Mouse (Mus musculus) erythroblast, embryonic 14.5 days (primary cell): ENCODE data around the gene Yju2.

ENCODE experiments used
- GATA1 ChIP-seq: IDR thresholded peaks from 2 replicates; pipeline ENCODE4 v1.6.1; 2012; ENCODE audit warnings: low read length, inconsistent platforms, mixed read lengths
- TAL1 ChIP-seq: IDR thresholded peaks from 3 replicates; pipeline ENCODE4 v1.6.1; 2012; ENCODE audit warnings: low read length, inconsistent platforms, mixed read lengths

DNA sequence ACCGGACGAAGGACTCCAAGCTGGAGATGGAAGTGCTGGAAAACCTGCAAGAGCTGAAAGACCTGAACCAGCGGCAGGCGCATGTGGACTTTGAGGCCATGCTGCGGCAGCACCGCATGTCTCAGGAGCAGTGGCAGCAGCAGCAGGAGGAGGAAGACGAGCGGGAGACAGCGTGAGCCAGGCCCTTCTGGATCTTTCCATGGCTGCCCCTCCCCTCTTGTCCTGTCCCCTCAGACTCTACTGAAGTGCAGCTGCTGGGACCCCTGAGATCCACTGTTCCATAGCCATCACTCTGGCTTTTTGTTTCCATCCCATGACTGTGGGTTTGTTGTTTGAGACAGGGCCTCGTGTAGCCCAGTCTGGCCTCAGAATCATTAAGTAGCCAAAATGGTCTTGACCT, 5.6 kb downstream of the Yju2 start:
- TF ChIP-seq TAL1, result no peak
- no peak for TF ChIP-seq GATA1
